Mouse (Mus musculus) adrenal gland, postnatal 36 days (tissue): ENCODE results near the gene Tnfrsf12a. TPM values are rescaled to one million over a fixed set of nuclear protein-coding genes. Genes with fewer than 3 reads are reported as not detected.
A peak's percentile ranks its signal among the peaks of the same experiment; 100 is the strongest.

Experiments used
- DNase-seq, 2 experiments: peaks; one replicate each; pipeline ENCODE4 v3.0.0; 2021; ENCODE audit warnings: mixed read lengths in 1 of 2
- total RNA-seq, 2 experiments: library from RNA; stranded (reverse); gene quantifications; 2 replicates each; pipeline ENCODE4 v1.2.3; 2021

The Tnfrsf12a gene
- total RNA-seq, 2 experiments from 2014 or later, result 116 to 301 TPM

DNA sequence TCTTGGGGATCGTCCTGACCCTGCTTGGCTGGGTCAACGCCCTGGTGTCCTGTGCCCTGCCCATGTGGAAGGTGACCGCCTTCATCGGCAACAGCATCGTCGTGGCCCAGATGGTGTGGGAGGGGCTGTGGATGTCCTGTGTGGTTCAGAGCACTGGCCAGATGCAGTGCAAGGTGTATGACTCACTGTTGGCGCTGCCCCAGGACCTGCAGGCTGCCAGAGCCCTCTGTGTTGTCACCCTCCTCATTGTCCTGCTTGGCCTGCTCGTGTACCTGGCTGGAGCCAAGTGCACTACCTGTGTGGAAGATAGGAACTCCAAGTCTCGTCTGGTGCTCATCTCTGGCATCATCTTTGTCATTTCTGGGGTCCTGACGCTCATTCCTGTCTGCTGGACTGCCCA, 3.8 kb upstream of the Tnfrsf12a start:
- DNase-seq, result peak; percentile 71 to 74

DNA sequence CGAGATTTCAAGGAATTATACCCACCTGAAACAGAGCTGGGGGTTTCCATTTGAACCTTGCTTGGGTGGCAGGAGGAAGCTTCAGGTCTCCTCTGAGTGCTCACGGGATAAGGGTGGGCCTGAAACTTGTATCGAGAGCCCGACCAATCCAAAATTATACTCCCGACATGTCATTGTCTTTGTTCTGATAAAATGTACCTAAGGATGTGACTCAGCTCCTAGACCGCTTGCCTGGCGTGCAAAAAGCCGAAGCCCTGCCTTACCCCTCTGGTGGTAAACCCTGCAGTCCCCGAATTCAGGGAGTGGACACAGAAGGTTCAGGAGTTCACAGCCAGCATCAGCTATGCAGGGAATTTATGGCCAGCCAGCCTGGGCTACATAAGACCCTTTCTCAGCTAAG, 3.1 kb upstream of the Tnfrsf12a start:
- DNase-seq, result no peak

DNA sequence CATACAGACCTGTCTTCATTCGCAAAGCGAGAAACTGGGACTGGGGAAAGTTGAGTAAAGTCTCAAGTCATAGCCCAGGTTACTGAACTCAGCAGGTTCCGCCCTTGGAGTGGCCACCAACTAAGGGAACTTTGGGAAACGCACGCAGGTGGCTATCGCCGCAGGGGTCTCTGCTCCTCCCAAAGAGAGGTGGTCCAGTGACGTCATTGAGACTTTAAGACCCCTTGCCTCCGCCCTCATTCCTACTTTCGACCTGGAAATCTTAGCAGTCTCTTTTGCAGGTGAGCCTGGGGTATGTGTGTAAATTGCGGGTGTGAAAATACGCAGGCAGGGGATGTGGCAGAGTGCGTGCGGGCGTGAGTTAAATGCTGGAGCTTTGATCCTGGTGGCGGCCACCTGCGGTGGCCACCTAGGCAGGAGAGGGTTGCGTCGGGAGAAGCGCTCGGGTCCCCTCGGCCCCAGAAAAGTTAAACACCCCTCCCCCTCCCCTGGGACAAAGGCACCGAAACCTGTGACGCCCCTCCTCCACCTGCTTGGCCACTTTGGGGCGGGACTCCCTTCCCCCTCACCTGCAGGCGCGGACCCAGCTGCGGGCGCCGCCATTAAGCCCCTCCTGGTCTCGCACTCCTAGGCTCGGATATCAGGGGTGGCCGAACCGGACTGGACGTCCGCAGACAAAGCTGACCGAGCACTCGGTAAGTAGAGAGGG, 2.0 kb upstream of the Tnfrsf12a start, which contains the start of gene Cldn6:
Gene Cldn6 (plus strand): TSS at position 123 of the 709 bp plus-strand sequence.
- DNase-seq, result no peak

DNA sequence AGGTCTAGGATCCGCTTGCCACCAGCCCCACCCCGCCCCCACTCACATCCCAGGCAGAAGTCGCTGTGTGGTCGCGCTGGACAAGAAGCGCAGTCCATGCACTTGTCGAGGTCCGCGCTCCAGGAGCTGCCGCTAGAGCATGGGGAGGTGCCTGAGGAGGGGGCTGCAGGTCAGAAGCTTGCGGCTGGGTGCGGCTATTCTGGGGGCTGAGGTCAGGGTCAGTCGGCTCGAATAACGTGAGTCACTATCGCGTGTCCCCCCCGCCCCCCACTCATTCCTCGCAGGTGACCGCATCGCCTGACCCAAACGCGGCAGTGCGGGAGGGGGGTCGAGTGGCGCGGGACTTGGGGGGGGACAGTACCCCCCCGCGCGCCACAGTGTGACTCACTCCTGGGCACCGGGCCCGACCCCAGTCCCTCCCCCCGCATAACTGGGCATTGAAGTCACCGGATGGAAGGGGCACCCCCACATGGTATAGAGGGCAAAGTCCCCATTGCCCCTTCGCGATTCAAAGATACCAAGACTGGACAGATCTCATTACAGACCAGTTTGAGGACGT, 716 bp downstream of the Tnfrsf12a start:
- peak; percentile 90 to 91 for DNase-seq

DNA sequence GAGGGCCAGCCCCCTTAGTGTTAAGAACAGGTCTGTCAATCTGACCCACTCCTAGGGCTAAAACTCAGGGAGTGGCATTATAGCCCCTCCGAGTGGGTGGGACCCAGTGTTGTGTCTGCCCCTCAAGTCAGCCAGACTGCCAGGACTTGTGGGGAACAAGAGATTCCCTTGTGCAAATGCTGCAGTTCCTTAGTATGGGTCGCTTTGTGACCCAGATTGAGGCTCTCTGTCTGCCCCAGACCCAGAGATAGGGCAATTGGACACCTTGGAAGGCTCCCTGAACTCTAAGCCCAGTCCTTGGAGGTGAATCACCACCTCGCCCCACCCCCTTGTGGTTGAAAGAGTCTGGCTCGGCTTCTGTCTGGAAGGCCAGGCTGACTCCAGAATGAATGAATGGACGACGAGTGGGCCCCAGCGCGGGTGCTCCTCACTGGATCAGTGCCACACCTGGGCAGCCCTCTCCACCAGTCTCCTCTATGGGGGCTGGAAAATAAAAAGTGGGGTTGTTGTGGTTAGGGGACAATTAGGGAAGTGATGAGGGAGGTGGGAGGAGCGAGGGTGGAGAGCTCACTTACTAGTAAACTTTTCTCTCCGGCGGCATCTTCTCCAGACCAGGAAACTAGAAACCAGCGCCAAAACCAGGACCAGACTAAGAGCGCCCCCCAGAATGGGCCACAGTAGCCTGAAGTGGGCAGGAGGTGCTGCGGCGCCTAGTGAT, 1.5 kb downstream of the Tnfrsf12a start:
- DNase-seq, result peak; percentile 88 to 90

DNA sequence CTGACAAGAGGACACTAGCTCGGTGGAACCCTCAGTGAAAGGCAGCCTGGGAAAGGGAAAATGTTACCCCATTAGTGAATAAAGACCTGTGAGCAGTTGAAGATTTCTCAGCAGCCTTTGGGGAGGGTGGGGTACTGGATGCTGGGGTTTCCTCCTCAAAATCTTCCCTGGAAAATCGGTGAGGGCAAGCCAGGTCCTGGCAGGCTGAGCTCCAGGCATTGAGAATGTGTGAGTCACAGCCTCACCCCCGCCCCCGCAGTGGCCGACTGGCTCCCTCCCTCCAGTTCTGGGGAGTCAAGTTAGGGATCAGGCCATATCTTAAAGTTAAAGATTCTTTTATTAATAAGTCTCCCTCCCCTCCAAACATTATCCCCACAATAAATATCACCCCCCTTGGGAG, 2.1 kb downstream of the Tnfrsf12a start:
- peak; percentile 88 to 91 for DNase-seq

DNA sequence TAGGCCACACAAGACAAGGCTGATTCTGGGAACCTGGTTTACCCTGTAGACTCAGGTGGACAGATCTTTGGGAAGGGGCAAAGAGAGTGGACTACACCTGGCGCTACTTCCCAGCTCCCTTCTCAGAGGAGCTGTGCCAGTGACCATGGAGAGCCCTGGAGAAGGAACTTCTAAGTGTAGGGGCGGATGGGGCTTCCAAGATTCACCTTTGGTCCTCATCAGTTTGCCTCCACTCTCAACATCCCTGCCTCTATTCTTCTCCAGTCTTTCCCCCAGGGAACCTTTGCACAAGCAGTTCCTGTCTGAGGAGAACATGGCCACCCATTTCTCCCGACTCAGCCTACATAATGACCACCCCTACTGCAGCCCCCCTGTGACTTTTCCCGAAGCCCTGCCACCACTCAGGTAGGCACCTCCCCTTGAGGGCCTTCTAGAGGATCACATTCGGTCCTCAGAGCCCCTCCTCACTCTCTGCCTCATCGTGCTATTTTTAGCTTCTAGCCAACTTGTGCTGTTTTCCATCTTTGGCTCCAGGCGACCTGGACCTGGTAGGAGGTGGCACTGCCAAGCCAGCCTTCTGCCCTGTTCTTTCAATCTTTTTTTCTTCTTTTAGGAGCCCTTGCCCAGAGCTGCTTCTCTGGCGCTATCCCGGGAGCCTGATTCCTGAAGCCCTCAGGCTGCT, 2.9 kb downstream of the Tnfrsf12a start:
- DNase-seq, result peak; percentile 28 to 31

DNA sequence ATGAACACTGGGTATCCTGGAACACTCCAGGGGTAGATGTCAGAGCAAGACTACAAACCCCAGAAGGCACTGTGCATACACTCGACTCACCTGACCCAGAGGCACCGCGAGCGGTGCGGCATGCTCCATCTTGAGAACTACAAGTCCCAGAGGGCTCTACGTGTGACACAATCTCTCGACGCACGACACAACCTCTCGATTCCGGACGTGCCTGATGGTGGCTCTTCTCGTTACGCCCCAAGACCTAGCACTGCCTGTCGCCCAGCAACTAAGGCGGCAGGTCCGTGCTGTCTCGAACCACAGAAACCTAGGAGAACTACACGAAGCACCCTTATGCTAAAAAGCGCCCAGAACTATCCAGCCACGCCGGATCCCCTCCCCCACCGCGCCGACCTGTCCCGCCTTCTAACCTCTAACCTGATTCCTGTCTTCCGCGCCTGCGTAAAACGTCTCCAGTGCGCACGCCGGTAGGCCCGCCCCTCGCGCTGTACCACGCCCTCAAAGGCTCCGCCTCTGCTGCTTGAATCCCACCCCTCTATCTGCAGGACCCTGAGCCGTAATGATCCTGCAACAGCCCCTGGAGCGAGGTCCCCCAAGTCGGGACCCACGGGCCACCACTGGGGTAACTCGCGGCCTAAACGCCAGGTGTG, 3.7 kb downstream of the Tnfrsf12a start, which contains the start of the genes Hcfc1r1 and Thoc6:
Gene Hcfc1r1 (plus strand): TSS at position 173 of the 650 bp plus-strand sequence.
Gene Thoc6 (minus strand): TSS at position 459 of the 650 bp plus-strand sequence.
- DNase-seq, result peak; percentile 92 to 94

DNA sequence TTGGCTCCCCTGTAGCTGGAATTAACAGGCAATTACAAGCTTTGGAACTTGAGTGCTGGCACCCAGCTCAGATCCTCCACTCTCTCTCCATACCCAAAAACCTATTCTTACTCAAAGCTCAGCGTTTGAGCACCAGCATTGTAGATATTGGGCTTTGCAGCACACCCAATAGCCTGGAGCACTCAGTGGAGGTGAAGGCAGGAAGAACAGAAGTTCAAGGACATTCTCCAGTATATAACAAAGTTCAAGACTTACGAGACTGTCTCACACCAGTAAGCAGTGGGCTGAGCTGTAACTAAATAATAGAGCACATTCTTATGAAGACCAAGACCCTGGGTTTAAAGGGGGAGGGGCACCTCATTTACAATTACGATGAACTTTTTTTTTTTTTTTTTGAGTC, 4.5 kb downstream of the Tnfrsf12a start:
- DNase-seq, result no peak

DNA sequence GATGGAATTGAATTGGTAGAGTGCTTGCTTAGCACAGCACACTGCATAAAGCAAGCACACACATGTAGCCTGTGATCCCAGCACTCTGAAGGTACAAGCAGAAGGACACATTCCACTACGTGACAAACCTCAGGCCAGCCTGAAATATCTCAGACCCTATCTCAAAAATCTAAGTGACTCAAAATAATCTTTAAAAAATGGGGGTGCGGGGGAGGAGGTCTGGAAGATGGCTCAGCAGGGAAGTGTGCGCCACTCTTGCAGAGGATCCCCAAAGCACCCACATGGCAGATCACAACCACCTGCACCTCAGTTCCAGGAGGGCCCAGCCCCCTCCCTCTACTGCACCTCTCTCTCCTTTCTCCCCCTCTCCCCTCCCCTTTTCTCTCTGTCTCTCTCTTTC, 5.7 kb downstream of the Tnfrsf12a start:
- DNase-seq, result no peak

DNA sequence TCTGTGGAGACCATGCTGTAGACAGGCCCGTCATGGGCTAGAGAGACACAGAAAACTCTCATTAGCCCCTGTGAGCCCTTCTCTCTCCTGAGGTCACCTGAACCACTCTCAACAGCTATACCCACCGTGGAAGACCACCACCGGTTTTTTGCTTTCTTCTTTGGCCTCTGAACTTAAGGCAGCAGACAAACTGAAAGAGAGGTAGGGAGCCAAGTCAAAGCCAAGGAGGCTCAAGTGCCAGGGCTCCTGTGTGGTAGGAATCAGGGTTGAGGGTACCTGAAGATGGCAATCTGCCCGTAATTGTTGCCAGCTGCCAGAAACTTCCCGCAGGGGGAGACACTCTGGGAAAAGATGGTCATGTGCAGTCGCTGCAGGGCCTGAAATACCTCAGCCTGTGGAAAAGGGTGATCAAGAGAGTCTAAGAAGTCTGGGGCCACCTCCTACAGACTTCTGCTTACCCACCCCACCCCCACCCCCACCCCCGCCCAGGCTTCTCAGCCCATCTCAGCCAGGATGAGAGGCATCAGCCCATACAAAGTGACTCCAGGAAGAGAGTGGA, 6.7 kb downstream of the Tnfrsf12a start:
- no peak for DNase-seq

DNA sequence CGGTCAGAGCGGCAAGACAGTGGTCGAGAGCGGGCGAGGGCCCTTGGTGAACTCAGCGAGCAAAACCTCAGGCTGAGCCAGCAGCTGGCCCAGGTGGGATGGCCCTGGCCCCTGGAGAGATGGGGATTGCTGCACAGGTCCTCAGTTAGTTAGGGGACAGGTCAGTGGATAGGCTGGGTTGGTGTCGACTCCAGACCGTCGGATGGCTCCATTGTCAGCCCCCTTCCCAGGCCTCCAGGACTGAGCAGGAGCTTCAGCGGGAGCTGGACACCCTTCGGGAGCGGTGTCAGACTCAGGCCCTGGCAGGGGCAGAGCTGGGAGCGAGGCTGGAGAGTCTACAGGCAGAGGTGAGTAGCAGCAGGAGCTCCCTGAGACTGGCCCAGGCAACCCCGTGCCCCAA, 11.8 kb downstream of the Tnfrsf12a start:
- DNase-seq, result no peak

DNA sequence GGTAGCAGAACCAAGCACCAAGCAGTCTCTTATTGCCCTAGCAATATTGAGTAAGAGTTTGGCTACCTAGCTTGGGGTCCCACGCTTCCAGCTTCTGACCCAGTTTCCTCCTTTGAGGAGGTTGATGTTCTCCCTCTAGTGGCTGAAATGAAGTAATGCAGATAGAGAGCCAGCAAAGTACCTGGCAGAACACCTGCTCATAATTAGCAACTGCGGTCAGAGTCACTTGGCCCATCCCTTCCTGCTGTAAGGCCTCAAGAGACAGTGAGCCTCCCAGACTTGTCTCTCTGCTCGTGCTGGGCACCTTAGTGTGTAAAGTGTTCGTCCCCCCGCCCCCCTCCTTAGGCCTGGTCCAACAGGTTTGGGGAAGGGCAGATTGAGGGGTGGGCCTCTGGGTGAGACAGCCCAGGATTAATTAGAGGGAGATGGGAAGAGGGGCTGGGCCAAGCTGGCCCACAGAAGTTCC, 12.7 kb downstream of the Tnfrsf12a start:
- no peak for DNase-seq

DNA sequence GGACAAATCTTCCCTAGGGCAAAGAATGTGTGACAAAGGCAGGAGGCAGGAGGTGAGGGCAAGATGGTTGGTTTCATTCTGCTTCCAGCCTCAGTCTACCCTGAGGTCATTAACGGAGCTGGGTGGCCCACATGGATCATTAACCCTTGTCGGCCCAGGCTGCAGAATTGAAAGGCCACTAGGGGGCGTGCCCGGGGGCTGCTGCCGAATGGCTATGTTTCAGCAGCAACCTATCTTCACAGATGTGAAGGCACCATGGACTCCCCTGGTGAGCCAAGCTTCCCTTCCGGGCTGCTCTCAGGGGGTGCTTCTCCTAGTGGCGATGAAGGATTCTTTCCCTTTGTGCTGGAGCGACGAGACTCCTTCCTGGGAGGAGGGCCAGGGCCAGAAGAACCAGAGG, 15.7 kb downstream of the Tnfrsf12a start:
- peak in 1 of 2 experiments; percentile 43 for DNase-seq

DNA sequence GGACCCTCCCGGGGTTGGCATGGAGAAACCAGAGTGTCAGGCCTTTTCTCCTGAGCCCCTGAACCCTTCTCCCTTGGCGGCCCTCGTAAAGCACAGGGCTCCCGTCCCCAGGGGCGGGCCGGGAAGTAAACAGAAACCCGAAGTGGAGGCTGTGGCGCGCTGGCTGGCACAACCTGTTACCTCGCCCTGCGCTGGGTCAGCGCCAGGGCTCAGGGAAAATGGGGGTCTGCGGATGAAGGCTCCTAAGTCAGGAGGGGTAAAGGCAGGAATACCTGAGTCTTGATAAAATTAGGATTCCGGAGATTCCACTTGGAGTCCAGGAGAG, 16.4 kb downstream of the Tnfrsf12a start:
- no peak for DNase-seq

DNA sequence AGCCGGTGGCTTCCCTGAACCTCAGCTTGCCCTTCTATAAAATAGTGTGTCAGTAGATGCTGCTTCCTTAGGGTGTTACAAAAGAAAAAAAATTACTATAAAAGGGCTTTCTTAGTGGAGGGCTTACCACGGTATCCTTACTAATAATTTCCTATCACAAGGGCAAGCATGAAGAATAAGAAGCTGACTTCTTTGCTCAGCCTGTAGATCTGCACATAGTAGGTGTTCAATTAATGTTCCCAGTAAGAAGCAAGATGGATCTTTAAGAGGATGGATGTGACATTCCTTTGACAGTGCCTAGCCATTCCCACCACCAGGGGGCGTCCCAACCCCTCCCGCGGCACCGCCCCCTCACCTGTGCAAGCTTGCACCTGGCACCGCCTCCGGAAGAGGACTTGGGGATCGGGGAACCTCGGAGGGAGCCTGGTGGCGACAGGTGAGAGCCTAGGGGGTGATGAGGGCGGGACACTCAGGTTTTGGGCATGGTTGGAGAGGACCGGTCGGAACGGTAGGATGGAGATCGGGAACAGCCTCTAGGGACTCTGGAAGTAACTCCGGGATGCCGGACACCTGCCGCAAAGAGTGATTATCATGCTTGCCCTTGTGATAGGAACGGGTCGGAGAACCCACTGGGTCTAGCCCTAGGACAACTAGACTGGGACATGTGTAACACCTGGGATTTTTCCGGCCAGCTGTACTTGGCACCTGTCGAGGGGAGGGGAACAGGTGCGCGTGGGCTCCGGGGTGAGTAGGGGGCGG, 17.0 kb downstream of the Tnfrsf12a start, which contains the start of gene Bicdl2:
Gene Bicdl2 (plus strand): TSS at position 390 of the 759 bp plus-strand sequence.
- DNase-seq, result peak; percentile 53 to 74

DNA sequence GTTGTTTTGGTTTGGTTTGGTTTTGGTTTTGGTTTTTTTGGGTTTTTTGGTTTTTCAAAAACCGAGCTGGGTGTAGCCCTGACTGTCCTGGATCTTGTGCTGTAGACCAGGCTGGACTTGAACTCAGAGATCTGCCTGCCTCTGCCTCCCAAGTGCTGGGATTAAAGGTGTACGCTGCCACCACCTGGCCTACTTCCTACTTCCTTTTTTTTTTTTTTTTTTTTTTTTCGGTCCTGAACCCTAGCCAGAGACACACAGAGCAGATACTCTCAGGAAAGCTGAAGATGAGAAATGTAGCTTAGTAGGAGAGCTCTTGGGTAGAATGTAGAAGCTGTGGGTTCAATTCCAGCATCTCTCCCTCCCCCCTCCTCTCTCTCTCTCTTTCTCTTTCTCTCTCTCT, 18.8 kb downstream of the Tnfrsf12a start:
- DNase-seq, result no peak

DNA sequence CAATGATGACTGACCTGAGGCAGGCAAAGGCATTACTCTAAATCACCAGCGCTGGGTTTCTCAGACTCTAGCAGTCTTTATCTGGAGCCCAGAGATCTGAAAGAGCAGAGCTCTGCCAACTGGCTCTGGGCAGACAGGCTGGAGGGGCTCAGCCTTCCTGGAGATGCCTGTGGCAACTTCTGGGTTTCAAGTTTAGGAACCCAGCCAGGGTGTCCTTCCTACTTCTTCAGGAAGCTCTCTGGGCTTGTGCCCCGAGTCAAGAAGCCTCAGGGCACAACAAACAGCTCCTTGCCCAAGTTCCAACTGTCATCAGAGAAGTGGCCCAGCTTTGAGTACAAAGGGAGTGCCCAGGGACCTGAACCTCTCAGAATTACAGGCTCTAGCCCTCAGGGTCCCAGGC, 22.9 kb downstream of the Tnfrsf12a start:
- DNase-seq, result no peak

DNA sequence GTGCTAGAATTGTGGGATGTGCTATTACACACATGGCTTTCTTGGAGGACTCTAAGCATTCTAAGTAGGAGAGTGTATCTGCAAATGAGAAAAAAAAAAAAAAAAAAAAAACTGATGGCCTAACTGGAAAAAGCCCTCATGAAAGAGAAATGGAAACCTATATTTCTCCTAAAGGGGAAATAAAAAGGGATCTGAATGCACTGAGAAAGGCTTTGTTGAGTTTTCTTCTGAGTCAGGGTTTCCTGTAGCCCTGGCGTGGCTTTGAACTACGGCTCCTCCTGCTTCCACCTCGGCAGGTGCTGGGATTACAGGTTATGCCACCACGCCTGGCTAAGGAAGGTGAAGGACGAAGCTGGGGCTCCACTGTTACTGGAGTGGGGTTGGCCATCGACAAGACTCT, 23.3 kb downstream of the Tnfrsf12a start:
- DNase-seq, result no peak

DNA sequence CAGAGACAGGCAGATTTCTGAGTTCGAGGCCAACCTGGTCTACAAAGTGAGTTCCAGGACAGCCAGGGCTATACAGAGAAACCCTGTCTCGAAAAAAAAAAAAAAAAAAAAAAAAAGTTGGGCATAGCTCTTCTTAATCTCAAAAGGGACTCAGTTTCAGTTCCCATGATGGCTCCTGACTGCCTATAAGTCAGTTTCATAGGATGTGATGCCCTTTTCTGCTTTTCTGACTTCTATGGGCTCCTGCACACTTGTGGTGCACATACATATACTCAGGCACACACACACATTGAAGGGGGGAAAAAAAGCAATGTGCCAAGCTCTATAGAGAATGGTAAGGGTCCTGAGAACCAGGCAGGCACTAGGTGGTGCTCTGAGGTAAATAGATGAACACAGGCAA, 23.9 kb downstream of the Tnfrsf12a start:
- DNase-seq, result no peak

DNA sequence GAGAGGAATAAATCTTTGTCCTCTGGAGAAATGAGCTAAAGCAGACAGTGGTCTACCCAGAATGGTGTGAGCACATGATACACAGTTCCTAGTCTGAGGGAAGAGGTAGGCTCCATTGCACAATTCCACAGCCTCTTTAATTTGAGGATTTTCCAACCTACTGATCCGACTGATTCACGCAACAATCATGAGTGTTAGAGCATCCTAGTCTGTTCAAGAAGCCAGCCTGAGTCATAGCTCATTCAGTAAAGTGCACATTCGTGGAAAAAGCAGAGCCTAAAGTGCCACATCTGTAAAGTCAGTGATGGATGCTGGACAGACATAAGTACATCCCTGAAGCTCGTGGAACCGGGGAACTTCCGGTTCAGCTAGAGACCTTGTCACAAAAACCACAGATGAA, 25.9 kb downstream of the Tnfrsf12a start:
- DNase-seq, result no peak
